15 mouse cellular contexts compared by ENCODE assay signal in the genomic region with DNA sequence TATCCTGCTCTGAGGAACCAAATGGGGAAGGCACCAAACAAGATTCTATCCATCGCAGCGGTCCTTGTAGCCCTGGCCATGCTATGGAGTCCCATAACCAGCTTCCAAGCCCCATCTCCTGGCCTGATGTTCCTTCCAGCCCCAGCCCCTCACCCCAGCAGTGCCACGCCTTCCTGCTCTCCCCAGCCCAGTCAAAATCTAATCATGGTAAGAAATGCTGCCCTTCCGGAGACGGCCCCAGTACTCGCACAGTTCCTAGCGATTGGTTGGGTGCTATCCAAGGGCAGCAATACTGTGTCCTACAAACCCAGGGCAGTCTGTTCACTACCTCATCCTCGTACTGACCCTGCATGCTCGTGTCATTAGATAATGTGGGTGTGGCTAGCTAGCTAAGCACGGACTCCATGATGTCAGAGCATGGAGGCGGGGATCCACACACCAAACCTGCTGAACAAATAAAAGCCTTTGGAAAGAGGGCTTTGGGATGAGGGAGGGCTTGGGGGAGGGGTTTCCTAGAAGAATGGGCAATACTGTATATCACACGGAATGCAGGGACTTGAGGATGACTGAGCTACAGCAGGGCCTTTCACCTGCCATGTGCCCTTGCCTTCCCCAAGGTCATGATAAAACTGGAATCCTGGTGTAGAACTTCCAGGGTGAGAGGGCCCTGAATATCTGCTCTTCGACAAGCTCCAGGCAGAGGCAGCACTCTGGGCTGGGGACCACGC.
DNase-seq lines count a peak whose midpoint lies in the region; ATAC-seq and TF ChIP-seq lines count a peak whose summit lies in the region.
"Had no signal": no experiment of that assay in that cellular context is flagged by ENCODE, and none has a peak within 500 bp of the region (broad histone marks: within the 10 kb centered on the region; RNA-seq: fewer than 3 reads in every experiment).

No protein-coding gene starts in this region.

- no peak overlapping the region for H3K4me2 ChIP-seq in embryonic facial prominence, embryonic 15.5 days (replicated peaks)
- H3K4me2 ChIP-seq in intestine, embryonic 15.5 days (replicated peaks): no peak overlapping the region
- H3K4me2 ChIP-seq: embryonic facial prominence, embryonic 12.5 days had no signal

- no peak for TF ChIP-seq POLR2A in cerebellum, adult 2 months (IDR thresholded peaks at IDR 0.05; ENCODE audit: borderline replicate concordance, insufficient read depth, low read length)

- H3K27me3 ChIP-seq in heart, embryonic 10.5 days (ENCODE audit: insufficient read depth, poor library complexity, severe bottlenecking): peaks cover 9% of the 10 kb centered on the region
- H3K27me3 ChIP-seq in embryonic facial prominence, embryonic 15.5 days: no peaks in the 10 kb centered on the region; the same call in 1 of the 2 replicates
- H3K27me3 ChIP-seq in intestine, embryonic 15.5 days (replicated peaks): no peaks in the 10 kb centered on the region
- H3K27me3 ChIP-seq in cerebellum, adult 2 months (ENCODE audit: control insufficient read depth, insufficient read depth, low read length): no peaks in the 10 kb centered on the region

- no peak overlapping the region for H3K9ac ChIP-seq in embryonic facial prominence, embryonic 15.5 days
- H3K9ac ChIP-seq in intestine, embryonic 15.5 days: no peak overlapping the region
- H3K9ac ChIP-seq: embryonic facial prominence, embryonic 12.5 days had no signal

- ATAC-seq in embryonic facial prominence, embryonic 15.5 days (ENCODE audit: insufficient number of reproducible peaks, low FRiP score, low TSS enrichment, low read depth): peak; percentile 39; the same call in 1 of the 2 replicates
- peak; percentile 56; the same call in 1 of the 2 replicates for ATAC-seq in intestine, embryonic 15.5 days
- ATAC-seq: CD4-positive, CD25-positive, alpha-beta regulatory T cell, adult 4 months had no signal

- no peak for TF ChIP-seq CTCF in cerebellum, adult 2 months (IDR thresholded peaks at IDR 0.05; ENCODE audit: borderline replicate concordance, insufficient read depth, low read depth, low read length)

- WGBS in heart, embryonic 10.5 days: 48% methylated on average over 14 of the region's 14 CpGs
- 69% methylated on average over 14 of the region's 14 CpGs for WGBS in embryonic facial prominence, embryonic 15.5 days
- 60% methylated on average over 14 of the region's 14 CpGs for WGBS in intestine, embryonic 15.5 days
- 80% methylated on average over 14 of the region's 14 CpGs for WGBS in cerebellum, adult 2 months

- H3K27ac ChIP-seq in heart, embryonic 10.5 days: peak overlapping the region; percentile 47
- H3K27ac ChIP-seq in embryonic facial prominence, embryonic 15.5 days (replicated peaks): no peak overlapping the region
- no peak overlapping the region for H3K27ac ChIP-seq in intestine, embryonic 15.5 days
- no peak overlapping the region for H3K27ac ChIP-seq in cerebellum, adult 2 months (ENCODE audit: insufficient read depth, low read length)
- H3K27ac ChIP-seq: embryonic facial prominence, embryonic 12.5 days had no signal

- no peaks in the 10 kb centered on the region for H3K36me3 ChIP-seq in heart, embryonic 10.5 days
- H3K36me3 ChIP-seq in embryonic facial prominence, embryonic 15.5 days: no peaks in the 10 kb centered on the region
- H3K36me3 ChIP-seq in intestine, embryonic 15.5 days: no peaks in the 10 kb centered on the region
- H3K36me3 ChIP-seq: embryonic facial prominence, embryonic 12.5 days had no signal

- DNase-seq in heart, embryonic 10.5 days (ENCODE audit: low spot score): peak; percentile 88
- DNase-seq in heart, postnatal 36 days: no peak
- peak; percentile 15 for DNase-seq in MN1 (ENCODE audit: low spot score)
- no peak for DNase-seq in left cerebral cortex, postnatal 10 days (ENCODE audit: extremely low spot score in 1 of 2, low spot score in 2 of 2)
- DNase-seq in cerebellum, adult 2 months: no peak
- DNase-seq in thymus, postnatal 4 days: no peak
- DNase-seq: cerebellum, adult 8-10 months; kidney, adult 11 months; kidney, postnatal 4 days; lung, postnatal 14 days; right cerebral cortex, postnatal 25 days had no signal

- H3K9me3 ChIP-seq in heart, embryonic 10.5 days: no peaks in the 10 kb centered on the region
- no peaks in the 10 kb centered on the region for H3K9me3 ChIP-seq in embryonic facial prominence, embryonic 15.5 days (replicated peaks)
- H3K9me3 ChIP-seq in intestine, embryonic 15.5 days: no peaks in the 10 kb centered on the region
- H3K9me3 ChIP-seq: embryonic facial prominence, embryonic 12.5 days had no signal

- H3K4me3 ChIP-seq in heart, embryonic 10.5 days: no peak overlapping the region
- H3K4me3 ChIP-seq in embryonic facial prominence, embryonic 15.5 days (replicated peaks): no peak overlapping the region
- H3K4me3 ChIP-seq in intestine, embryonic 15.5 days (replicated peaks): no peak overlapping the region
- H3K4me3 ChIP-seq in cerebellum, adult 2 months (replicated peaks; ENCODE audit: insufficient read depth, low read depth, low read length): no peak overlapping the region
- H3K4me3 ChIP-seq: embryonic facial prominence, embryonic 12.5 days had no signal

- peaks cover 20% of the 10 kb centered on the region for H3K4me1 ChIP-seq in heart, embryonic 10.5 days
- H3K4me1 ChIP-seq in embryonic facial prominence, embryonic 15.5 days: peaks cover 3% of the 10 kb centered on the region; the same call in 1 of the 2 replicates
- no peaks in the 10 kb centered on the region; the same call in 1 of the 2 replicates for H3K4me1 ChIP-seq in intestine, embryonic 15.5 days (replicated peaks)
- H3K4me1 ChIP-seq in cerebellum, adult 2 months (ENCODE audit: control insufficient read depth, insufficient read depth, low read length): no peaks in the 10 kb centered on the region

- intact Hi-C loops in heart, postnatal 36 days (cut with DNase I): no loop called here
- intact Hi-C loops in left cerebral cortex, postnatal 10 days (cut with DNase I): no loop called here

Comparison
In these comparisons a context has a peak if more than half of its experiments do, and no peak if none do; other contexts are left out.
1. DNase-seq: peak in heart, embryonic 10.5 days (single experiment) and MN1 (single experiment); none in heart, postnatal 36 days (0 of 2), left cerebral cortex, postnatal 10 days (0 of 2), cerebellum, adult 2 months (0 of 2) and thymus, postnatal 4 days (single experiment).